Mouse (Mus musculus): Measurements from ENCODE around the gene Otud4. TPM values are rescaled to one million over a fixed set of nuclear protein-coding genes. Genes with fewer than 3 reads are reported as not detected.

Otud4 gene
- total RNA-seq, 2 experiments from 2014 or later = 35.4 to 44.1 TPM

GRCm38 (mm10) chr8:79620489-79621276 is 18.7 kb upstream of the Otud4 start:
- no peak for DNase-seq (ENCODE audit: low spot score in 2 of 2)
- no peak overlapping the region for H3K4me3 ChIP-seq

GRCm38 (mm10) chr8:79622346-79622745 is 17.1 kb upstream of the Otud4 start:
- Histone ChIP-seq H3K27ac (no peak overlapping the region), H3K4me3 (no peak overlapping the region)
- DNase-seq (ENCODE audit: low spot score in 2 of 2) = no peak
- no peak for TF ChIP-seq CTCF (conservative IDR thresholded peaks at IDR 0.05)

More at GRCm38 (mm10) chr8:79620489-79621276, 18.7 kb upstream of the Otud4 start:
- no peak overlapping the region for H3K27ac ChIP-seq
- no peak for TF ChIP-seq CTCF (conservative IDR thresholded peaks at IDR 0.05)

GRCm38 (mm10) chr8:79623351-79623750 is 16.1 kb upstream of the Otud4 start:
- H3K4me3 ChIP-seq = no peak overlapping the region
- no peak overlapping the region for H3K27ac ChIP-seq
- DNase-seq (ENCODE audit: low spot score in 2 of 2) = no peak
- TF ChIP-seq CTCF (conservative IDR thresholded peaks at IDR 0.05) = no peak

- Histone ChIP-seq H3K27ac (no peak overlapping the region), H3K4me3 (no peak overlapping the region)
- TF ChIP-seq CTCF (conservative IDR thresholded peaks at IDR 0.05) = no peak
- no peak for DNase-seq (ENCODE audit: low spot score in 2 of 2)
Observed at GRCm38 (mm10) chr8:79624416-79624815, 15.0 kb upstream of the Otud4 start.

GRCm38 (mm10) chr8:79626213-79626612 is 13.2 kb upstream of the Otud4 start:
- TF ChIP-seq CTCF (conservative IDR thresholded peaks at IDR 0.05) = no peak
- no peak overlapping the region for H3K27ac ChIP-seq
- DNase-seq (ENCODE audit: low spot score in 2 of 2) = no peak
- no peak overlapping the region for H3K4me3 ChIP-seq

GRCm38 (mm10) chr8:79635491-79635890 is 3.9 kb upstream of the Otud4 start:
- DNase-seq (ENCODE audit: low spot score in 2 of 2) = no peak
- no peak overlapping the region for H3K4me3 ChIP-seq
- no peak overlapping the region for H3K27ac ChIP-seq
- no peak for TF ChIP-seq CTCF (conservative IDR thresholded peaks at IDR 0.05)

GRCm38 (mm10) chr8:79636151-79636550 is 3.3 kb upstream of the Otud4 start:
- Histone ChIP-seq H3K27ac (no peak overlapping the region), H3K4me3 (no peak overlapping the region)
- no peak for TF ChIP-seq CTCF (conservative IDR thresholded peaks at IDR 0.05)
- DNase-seq (ENCODE audit: low spot score in 2 of 2) = no peak

- DNase-seq (ENCODE audit: low spot score in 2 of 2) = no peak
- no peak for TF ChIP-seq CTCF (conservative IDR thresholded peaks at IDR 0.05)
- no peak overlapping the region for H3K4me3 ChIP-seq
- H3K27ac ChIP-seq = no peak overlapping the region
Observed at GRCm38 (mm10) chr8:79637237-79637636, 2.2 kb upstream of the Otud4 start.

GRCm38 (mm10) chr8:79638001-79638706 is 1.3 kb upstream of the Otud4 start:
- Histone ChIP-seq H3K4me3 (peak overlapping the region; percentile 89), H3K27ac (peak overlapping the region; percentile 95)
- DNase-seq (ENCODE audit: low spot score in 2 of 2) = no peak
- no peak for TF ChIP-seq CTCF (conservative IDR thresholded peaks at IDR 0.05)

GRCm38 (mm10) chr8:79638707-79639549 is 490 bp upstream of the Otud4 start:
- peak; percentile 97 to 99 for DNase-seq (ENCODE audit: low spot score in 2 of 2)

GRCm38 (mm10) chr8:79641119-79641518 is 1.7 kb downstream of the Otud4 start:
- Histone ChIP-seq H3K27ac (no peak overlapping the region), H3K4me3 (peak overlapping the region; percentile 89; the same call in 1 of the 2 replicates)
- no peak for TF ChIP-seq CTCF (conservative IDR thresholded peaks at IDR 0.05)
- DNase-seq (ENCODE audit: low spot score in 2 of 2) = no peak

More at GRCm38 (mm10) chr8:79638707-79639549, 490 bp upstream of the Otud4 start:
- H3K27ac ChIP-seq = peak overlapping the region; percentile 95
- 0 out of 2 replicates have a peak, but pooled peaks have one; percentile 11 for TF ChIP-seq CTCF (conservative IDR thresholded peaks at IDR 0.05)
- H3K4me3 ChIP-seq = peak overlapping the region; percentile 89

GRCm38 (mm10) chr8:79649569-79649968 is 10.2 kb downstream of the Otud4 start:
- DNase-seq (ENCODE audit: low spot score in 2 of 2) = no peak
- no peak for TF ChIP-seq CTCF (conservative IDR thresholded peaks at IDR 0.05)
- no peak overlapping the region for H3K27ac ChIP-seq
- no peak overlapping the region for H3K4me3 ChIP-seq
